Mouse (Mus musculus) bone marrow macrophage, adult 2 months (primary cell): Measurements from ENCODE around the gene Mrpl12. TPM values are rescaled to one million over a fixed set of nuclear protein-coding genes. Genes with fewer than 3 reads are reported as not detected.

Source experiments
- H3K27ac ChIP-seq: 2 replicates; pipeline ENCODE4 v1.5.1; 2012; ENCODE audit warnings: low read depth, low read length; ENCODE audit not compliant: insufficient read depth
- H3K4me1 ChIP-seq: 2 replicates; pipeline ENCODE4 v1.6.1; 2012; ENCODE audit warnings: low read length; ENCODE audit not compliant: control insufficient read depth, insufficient read depth
- H3K4me3 ChIP-seq: 2 replicates; pipeline ENCODE4 v1.5.1; 2012; ENCODE audit warnings: mild to moderate bottlenecking, low read length, moderate library complexity; ENCODE audit not compliant: insufficient read depth
- CTCF ChIP-seq: IDR thresholded peaks from 2 replicates; pipeline ENCODE4 v1.5.1; 2012; ENCODE audit warnings: low read depth, mild to moderate bottlenecking, low read length, moderate library complexity
- POLR2A ChIP-seq: IDR thresholded peaks from 2 replicates; pipeline ENCODE4 v1.6.1; 2012; ENCODE audit warnings: mild to moderate bottlenecking, low read depth, low read length, borderline replicate concordance
- polyA plus RNA-seq: library from polyadenylated mRNA; stranded (reverse); fragments of >200 nt; gene quantifications from 2 replicates; pipeline ENCODE4 v1.2.4, GENCODE M21; 2012; ENCODE audit not compliant: missing spikeins, insufficient read depth, insufficient read length

The Mrpl12 gene
- polyA plus RNA-seq, 1 experiment, result 43.3 TPM

GRCm38 (mm10) chr11:120467051-120467735 lies 17.2 kb upstream of the Mrpl12 start, which contains the start of gene Arl16:
TSS of gene Arl16 (minus strand) at chr11:120467607.
- peak within 1 kb of the TSS; percentile 18; the same call in 1 of the 2 replicates for H3K27ac ChIP-seq
- H3K4me1 ChIP-seq, result peaks cover 18% of the 10 kb centered on the region
- no peak for TF ChIP-seq CTCF
- peak within 1 kb of the TSS; percentile 91 for H3K4me3 ChIP-seq

GRCm38 (mm10) chr11:120467736-120468092 lies 16.7 kb upstream of the Mrpl12 start:
- Histone ChIP-seq H3K4me3 (peak overlapping the region; percentile 66), H3K4me1 (peaks cover 18% of the 10 kb centered on the region), H3K27ac (peak overlapping the region; percentile 18; the same call in 1 of the 2 replicates)
- no peak for TF ChIP-seq CTCF
- TF ChIP-seq POLR2A, result no peak

- TF ChIP-seq CTCF, result no peak
- no peak for TF ChIP-seq POLR2A
- Histone ChIP-seq H3K27ac (no peak overlapping the region), H3K4me3 (no peak overlapping the region)
These were observed 12.4 kb upstream of the Mrpl12 start for GRCm38 (mm10) chr11:120472052-120472451.

GRCm38 (mm10) chr11:120483448-120483934 lies 922 bp upstream of the Mrpl12 start:
- Histone ChIP-seq H3K4me3 (peak overlapping the region; percentile 98), H3K27ac (peak overlapping the region; percentile 45; the same call in 1 of the 2 replicates), H3K4me1 (peaks cover 4% of the 10 kb centered on the region; the same call in 1 of the 2 replicates)
- TF ChIP-seq CTCF (no peak), POLR2A (no peak)

More at GRCm38 (mm10) chr11:120472052-120472451, 12.4 kb upstream of the Mrpl12 start:
- peaks cover 6% of the 10 kb centered on the region; the same call in 1 of the 2 replicates for H3K4me1 ChIP-seq

- Histone ChIP-seq H3K4me3 (peak overlapping the region; percentile 98), H3K27ac (peak overlapping the region; percentile 66), H3K4me1 (peaks cover 7% of the 10 kb centered on the region)
- TF ChIP-seq POLR2A, result no peak
- no peak for TF ChIP-seq CTCF
These were observed 838 bp downstream of the Mrpl12 start for GRCm38 (mm10) chr11:120485251-120485650.

- TF ChIP-seq CTCF (no peak), POLR2A (no peak)
- Histone ChIP-seq H3K4me3 (no peak overlapping the region), H3K27ac (no peak overlapping the region), H3K4me1 (peaks cover 23% of the 10 kb centered on the region)
These were observed 4.1 kb downstream of the Mrpl12 start for GRCm38 (mm10) chr11:120488516-120488915.

- Histone ChIP-seq H3K4me3 (no peak overlapping the region), H3K27ac (0 out of 2 replicates have a peak overlapping the region, but pooled peaks have one; percentile 21), H3K4me1 (peaks cover 30% of the 10 kb centered on the region)
- TF ChIP-seq CTCF (peak; percentile 86), POLR2A (no peak)
These were observed 4.8 kb downstream of the Mrpl12 start for GRCm38 (mm10) chr11:120489054-120489761.

- H3K27ac ChIP-seq, result no peak overlapping the region
- TF ChIP-seq POLR2A (no peak), CTCF (no peak)
- H3K4me3 ChIP-seq, result no peak overlapping the region
- H3K4me1 ChIP-seq, result peaks cover 32% of the 10 kb centered on the region
These were observed 6.1 kb downstream of the Mrpl12 start for GRCm38 (mm10) chr11:120490291-120491046.

- H3K4me3 ChIP-seq, result peak within 1 kb of the TSS; percentile 89
- peaks cover 28% of the 10 kb centered on the region for H3K4me1 ChIP-seq
- TF ChIP-seq CTCF, result no peak
- no peak for TF ChIP-seq POLR2A
- peak within 1 kb of the TSS; percentile 74 for H3K27ac ChIP-seq
These were observed 7.1 kb downstream of the Mrpl12 start, which contains the start of gene Slc25a10 for GRCm38 (mm10) chr11:120491317-120492023. TSS of gene Slc25a10 (plus strand) at chr11:120491840.
